Mouse (Mus musculus) heart, postnatal 14 days (tissue): ENCODE data around the gene Cd5. TPM values are rescaled to one million over a fixed set of nuclear protein-coding genes. Genes with fewer than 3 reads are reported as not detected.

ENCODE experiments used
- DNase-seq, 2 experiments: peaks; one replicate each; pipeline ENCODE4 v3.0.0; 2021 to 2022
- intact Hi-C: fragments of 180-260 bp; cut with DNase I; formaldehyde crosslinking; loops from one replicate; pipeline ENCODE4 v1.15.1; 2025
- total RNA-seq, 2 experiments: library from RNA; stranded (reverse); gene quantifications; 2 replicates each; pipeline ENCODE4 v1.2.3; 2021

Gene Cd5
- total RNA-seq, 2 experiments from 2014 or later: 0.36 to 4.9 TPM

- DNase-seq: peak; percentile 43 to 63
- intact Hi-C loops: no loop called here
Observed at GRCm38 (mm10) chr19:10759983-10760831, 21.4 kb upstream of the Cd5 start.

GRCm38 (mm10) chr19:10759525-10759924 is 20.7 kb upstream of the Cd5 start:
- no peak for DNase-seq
- intact Hi-C loops: no loop called here

GRCm38 (mm10) chr19:10758708-10759107 is 19.9 kb upstream of the Cd5 start:
- DNase-seq: no peak
- intact Hi-C loops: no loop called here

GRCm38 (mm10) chr19:10757526-10757925 is 18.7 kb upstream of the Cd5 start:
- intact Hi-C loops: no loop called here
- no peak for DNase-seq

- intact Hi-C loops: no loop called here
- no peak for DNase-seq
Observed at GRCm38 (mm10) chr19:10757125-10757524, 18.3 kb upstream of the Cd5 start.

- intact Hi-C loops: no loop called here
- no peak for DNase-seq
Observed at GRCm38 (mm10) chr19:10752646-10753045, 13.8 kb upstream of the Cd5 start.

- DNase-seq: no peak
- intact Hi-C loops: no loop called here
Observed at GRCm38 (mm10) chr19:10752106-10752505, 13.3 kb upstream of the Cd5 start.

- DNase-seq: no peak
- intact Hi-C loops: no loop called here
Observed at GRCm38 (mm10) chr19:10751607-10752006, 12.8 kb upstream of the Cd5 start.

- no peak for DNase-seq
- intact Hi-C loops: no loop called here
Observed at GRCm38 (mm10) chr19:10750161-10750560, 11.4 kb upstream of the Cd5 start.

- intact Hi-C loops: no loop called here
- no peak for DNase-seq
Observed at GRCm38 (mm10) chr19:10749295-10749694, 10.5 kb upstream of the Cd5 start.

- intact Hi-C loops: no loop called here
- DNase-seq: no peak
Observed at GRCm38 (mm10) chr19:10748401-10749102, 9.8 kb upstream of the Cd5 start.

GRCm38 (mm10) chr19:10747718-10748117 is 8.9 kb upstream of the Cd5 start:
- DNase-seq: no peak
- intact Hi-C loops: no loop called here

- DNase-seq: no peak
- intact Hi-C loops: no loop called here
Observed at GRCm38 (mm10) chr19:10747182-10747581, 8.4 kb upstream of the Cd5 start.

GRCm38 (mm10) chr19:10742565-10742964 is 3.8 kb upstream of the Cd5 start:
- intact Hi-C loops: no loop called here

GRCm38 (mm10) chr19:10742145-10742544 is 3.3 kb upstream of the Cd5 start:
- intact Hi-C loops: no loop called here
- DNase-seq: no peak

More at GRCm38 (mm10) chr19:10742565-10742964, 3.8 kb upstream of the Cd5 start:
- no peak for DNase-seq

- DNase-seq: no peak
- intact Hi-C loops: no loop called here
Observed at GRCm38 (mm10) chr19:10740641-10741440, 2.0 kb upstream of the Cd5 start.

GRCm38 (mm10) chr19:10739916-10740315 is 1.1 kb upstream of the Cd5 start:
- intact Hi-C loops: no loop called here
- DNase-seq: no peak

- DNase-seq: no peak
- intact Hi-C loops: no loop called here
Observed at GRCm38 (mm10) chr19:10738038-10738437, 764 bp downstream of the Cd5 start.

GRCm38 (mm10) chr19:10735861-10736260 is 2.9 kb downstream of the Cd5 start:
- intact Hi-C loops: no loop called here
- DNase-seq: no peak

- DNase-seq: no peak
- intact Hi-C loops: no loop called here
Observed at GRCm38 (mm10) chr19:10735061-10735460, 3.7 kb downstream of the Cd5 start.

GRCm38 (mm10) chr19:10734554-10734953 is 4.2 kb downstream of the Cd5 start:
- DNase-seq: no peak
- intact Hi-C loops: no loop called here
